Mouse (Mus musculus): ENCODE measurements around the gene Myadml2.

Myadml2 gene

DNA sequence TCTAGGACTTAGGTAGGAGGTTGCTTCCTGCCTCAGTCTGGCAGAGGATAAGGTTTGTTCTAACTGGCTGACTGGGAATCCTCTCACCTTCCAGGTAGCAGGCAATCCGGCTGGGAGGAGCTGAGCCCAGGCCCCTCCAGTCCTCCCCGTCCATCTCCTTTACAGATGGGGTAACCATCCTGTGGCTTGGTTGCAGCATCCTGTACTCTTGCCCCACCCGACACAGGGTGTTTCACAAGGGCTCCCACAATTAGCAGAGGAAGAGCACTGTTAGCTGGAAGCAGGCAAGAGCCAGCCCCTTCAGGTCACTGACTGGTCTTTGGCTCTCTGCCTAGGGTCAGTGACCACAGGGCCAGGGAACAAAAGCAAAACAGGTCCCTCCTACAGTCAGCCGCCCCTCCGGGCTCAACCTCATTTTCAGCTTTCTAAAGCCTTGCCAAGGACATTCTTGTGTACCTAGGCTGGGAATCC lies 17.5 kb downstream of the Myadml2 start:
- no peak for DNase-seq (ENCODE audit: low read depth, low spot score)

DNA sequence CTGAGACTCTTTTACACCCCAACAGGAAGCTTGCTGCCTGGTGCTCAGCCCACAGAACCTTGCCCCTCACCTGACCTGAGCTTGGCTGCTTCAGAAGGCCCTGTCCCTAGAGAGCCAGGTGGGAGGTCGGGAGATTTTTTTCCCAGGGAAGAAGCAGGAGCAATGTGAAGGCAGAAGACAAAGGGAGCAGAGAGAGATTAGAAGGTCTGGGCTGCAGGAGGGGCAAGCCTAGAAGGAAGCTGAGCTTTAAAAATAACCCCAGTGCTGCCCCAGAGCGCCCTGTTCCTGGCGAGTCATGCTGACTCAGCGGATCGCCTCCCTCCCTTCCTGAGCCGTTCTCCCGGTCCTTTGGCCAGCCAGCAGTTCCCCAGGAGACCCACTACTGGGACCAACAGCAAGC lies 18.0 kb downstream of the Myadml2 start:
- DNase-seq (ENCODE audit: low read depth, low spot score), result peak; percentile 59

DNA sequence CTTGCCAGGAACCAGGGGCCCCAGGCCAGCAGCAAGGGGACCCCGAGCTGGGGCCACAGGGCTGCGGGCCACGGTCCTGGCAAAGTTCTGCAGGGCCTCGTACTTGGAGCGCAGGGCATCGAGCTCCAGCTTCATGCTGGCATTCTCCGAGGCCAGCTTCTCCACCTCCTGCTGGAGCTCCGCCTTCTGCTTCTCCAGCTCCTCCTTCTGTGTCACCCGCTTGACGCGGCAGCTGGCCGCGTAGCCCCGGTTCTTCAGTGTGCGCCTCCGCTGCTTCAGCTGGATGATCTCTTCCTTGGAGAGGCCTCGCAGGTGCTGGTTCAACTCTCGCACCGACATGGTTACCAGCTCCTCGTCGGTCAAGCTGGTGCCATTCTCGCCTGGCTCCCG lies 18.6 kb downstream of the Myadml2 start:
- DNase-seq (ENCODE audit: low read depth, low spot score), result peak; percentile 67

GRCm38 (mm10) chr11:120628601-120629340 lies 19.2 kb downstream of the Myadml2 start:
- DNase-seq (ENCODE audit: low read depth, low spot score), result no peak

- peak; percentile 37 for DNase-seq (ENCODE audit: low read depth, low spot score)
These were observed 20.3 kb downstream of the Myadml2 start for GRCm38 (mm10) chr11:120627468-120628300.

- DNase-seq (ENCODE audit: low read depth, low spot score), result no peak
These were observed 21.0 kb downstream of the Myadml2 start for GRCm38 (mm10) chr11:120626785-120627467.

DNA sequence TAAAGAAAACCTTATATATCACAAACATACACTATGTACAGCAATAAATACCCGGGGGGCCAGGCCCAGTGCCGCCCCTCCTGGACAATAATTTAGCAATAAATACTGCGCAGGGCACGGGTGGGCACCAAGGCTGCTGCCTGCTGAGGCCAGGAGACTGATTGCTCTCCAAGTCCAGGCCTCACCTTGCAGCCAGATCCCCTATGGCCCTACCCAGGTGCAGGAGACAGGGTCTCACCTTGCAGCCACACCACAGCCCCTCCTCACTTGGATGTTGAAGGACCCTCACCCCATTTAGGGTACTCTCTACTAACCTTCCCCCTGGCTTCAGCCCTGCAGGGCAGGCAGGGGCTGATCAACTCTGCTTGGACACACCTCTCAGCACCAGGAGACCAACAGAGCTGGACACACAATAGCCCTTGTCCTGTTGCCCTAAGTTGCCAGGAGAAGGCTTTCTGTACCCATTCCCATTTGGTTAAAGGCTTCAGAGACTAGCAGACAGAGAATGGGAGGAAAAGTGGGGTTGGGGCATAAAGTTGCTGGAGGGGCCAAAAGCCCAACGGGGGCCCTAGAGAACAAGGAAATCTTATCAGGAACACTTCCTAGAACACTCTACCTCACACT lies 22.7 kb downstream of the Myadml2 start, which contains the start of gene Sirt7:
Gene Sirt7 (minus strand): TSS at position 89 of the 624 bp plus-strand sequence.
- DNase-seq (ENCODE audit: low read depth, low spot score), result no peak

- peak; percentile 94 for DNase-seq (ENCODE audit: low read depth, low spot score)
These were observed 23.3 kb downstream of the Myadml2 start for GRCm38 (mm10) chr11:120624680-120625111.

DNA sequence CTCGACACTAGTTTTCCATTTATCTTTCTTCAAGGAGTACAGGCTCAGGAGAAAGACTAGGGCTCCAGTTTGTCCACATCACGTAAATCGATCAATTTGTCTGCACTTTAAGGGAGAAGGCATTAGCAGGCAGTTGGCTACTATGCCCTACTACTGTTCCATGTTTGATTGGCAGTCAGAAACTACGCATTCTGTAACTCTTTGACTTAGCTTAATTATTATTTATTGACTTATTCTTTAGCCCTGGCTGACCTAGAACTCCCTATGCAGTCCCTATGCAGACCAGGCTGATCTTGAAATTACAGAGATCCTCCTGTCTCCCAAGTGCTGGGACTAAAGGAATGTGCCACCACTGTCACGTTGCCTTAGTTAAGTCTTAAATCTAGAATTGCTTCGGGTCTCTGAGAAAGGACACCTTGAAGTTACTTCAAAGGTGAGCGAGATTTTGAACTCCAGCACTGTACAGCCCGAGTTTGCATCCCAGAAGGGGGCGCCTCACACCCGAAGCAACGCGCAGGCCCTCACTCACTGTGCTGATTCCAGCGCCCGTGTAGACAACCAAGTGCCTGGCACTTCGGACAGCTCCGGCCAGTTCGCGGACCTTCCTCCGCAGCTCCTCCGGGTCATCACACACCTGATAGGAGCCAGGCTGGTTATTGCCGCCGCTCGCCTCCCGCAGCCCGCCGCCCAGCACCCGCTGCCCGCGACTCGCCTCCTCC lies 23.8 kb downstream of the Myadml2 start:
- peak; percentile 85 for DNase-seq (ENCODE audit: low read depth, low spot score)

GRCm38 (mm10) chr11:120622805-120623204 lies 25.2 kb downstream of the Myadml2 start:
- no peak for DNase-seq (ENCODE audit: low read depth, low spot score)

DNA sequence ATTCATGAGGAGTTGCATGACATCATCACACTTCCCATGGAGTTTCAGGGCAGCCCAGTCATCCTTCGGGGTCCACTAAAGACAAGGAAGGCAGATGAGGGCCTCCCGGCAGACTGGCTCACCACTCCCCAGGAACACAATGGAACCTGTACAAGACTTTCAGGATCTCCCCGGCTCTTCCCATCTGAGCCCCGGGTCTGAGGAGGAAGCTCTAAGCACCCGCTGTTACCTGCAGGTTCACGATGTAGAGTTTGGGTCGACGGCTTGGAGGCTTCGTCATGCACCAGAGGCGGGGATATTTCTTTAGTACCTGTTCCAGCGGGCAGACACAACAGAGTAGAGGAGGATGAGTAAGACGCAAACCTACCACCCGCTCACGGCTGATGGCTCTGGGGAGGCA lies 27.8 kb downstream of the Myadml2 start:
- no peak for DNase-seq (ENCODE audit: low read depth, low spot score)

DNA sequence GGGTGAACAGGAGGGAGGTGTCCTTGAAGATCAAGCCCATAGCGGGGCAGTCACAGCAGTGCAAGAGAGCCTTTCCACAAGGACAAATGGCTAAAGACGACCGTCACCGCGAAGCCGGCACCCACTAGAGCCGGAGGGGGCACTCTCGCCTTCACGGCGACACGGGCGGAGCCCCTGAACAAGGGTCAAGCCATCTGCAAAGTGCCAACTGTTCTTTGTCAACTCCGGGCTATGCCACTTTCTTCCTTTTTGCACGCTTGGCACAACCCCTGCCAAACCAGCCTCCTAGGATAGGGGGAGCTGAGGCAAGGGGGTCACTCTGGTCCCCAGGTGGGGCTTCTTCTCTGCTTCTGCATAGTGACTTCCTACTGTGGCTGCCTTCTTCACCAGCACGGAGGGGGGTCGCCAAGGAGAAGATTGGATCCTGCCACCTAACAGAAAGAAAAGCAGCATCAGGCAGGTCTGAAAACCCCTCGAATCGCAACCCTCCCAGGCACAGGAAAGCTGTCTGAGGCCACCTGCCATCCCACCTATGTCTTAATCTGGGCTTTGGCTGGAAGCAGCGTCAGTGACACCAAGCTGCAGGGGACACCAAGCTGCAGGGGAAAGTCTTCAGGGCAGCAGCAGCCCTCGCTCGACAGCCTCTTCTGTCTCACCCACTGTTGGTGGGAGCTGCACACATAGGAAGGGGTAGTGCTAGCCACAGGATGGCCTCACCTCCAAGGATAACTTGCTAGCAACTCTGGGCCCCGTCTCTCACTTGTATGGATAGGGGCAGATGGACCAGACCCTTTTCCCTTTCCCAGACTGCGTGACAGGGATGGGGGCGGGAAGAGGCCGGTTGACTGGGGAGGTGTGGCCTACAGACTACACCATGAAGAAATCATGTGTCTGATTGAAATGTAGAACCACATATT lies 29.1 kb downstream of the Myadml2 start:
- no peak for DNase-seq (ENCODE audit: low read depth, low spot score)

- DNase-seq (ENCODE audit: low read depth, low spot score), result peak; percentile 98
These were observed 30.3 kb downstream of the Myadml2 start, which contains the start of gene Pcyt2 for GRCm38 (mm10) chr11:120617519-120618112. Gene Pcyt2, minus strand, starts transcription at chr11:120617936.

DNA sequence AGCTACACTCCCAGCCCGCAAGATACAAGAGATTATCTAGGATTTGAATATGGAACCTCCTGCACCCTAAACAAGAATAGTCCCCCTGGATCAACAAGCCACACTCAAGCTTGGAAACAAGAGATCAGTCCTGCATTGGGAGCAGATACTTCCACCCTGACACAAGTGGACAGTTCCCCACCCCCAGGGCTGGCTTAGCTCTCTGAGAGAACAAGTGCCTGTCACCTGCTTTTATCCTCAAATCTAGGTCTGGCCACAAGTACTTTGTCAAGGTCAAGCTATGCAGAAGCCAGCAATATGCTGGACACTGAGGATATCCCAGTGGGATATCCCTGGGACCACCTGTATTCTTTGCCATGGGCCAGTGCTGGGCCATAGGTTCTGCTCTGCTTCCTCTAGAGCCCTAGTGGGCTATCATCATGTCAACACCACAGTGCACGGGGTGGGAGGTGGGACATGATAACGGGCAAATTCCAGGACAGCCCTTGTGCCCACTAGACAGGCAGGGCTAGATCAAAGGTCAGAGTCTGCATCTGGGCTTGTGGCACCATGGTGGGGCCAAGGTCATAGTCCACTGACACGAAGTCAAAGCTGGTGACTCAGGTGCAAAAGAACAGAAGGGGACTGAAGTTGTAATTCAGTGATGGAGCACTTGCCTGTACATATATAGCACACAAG lies 31.2 kb downstream of the Myadml2 start:
- DNase-seq (ENCODE audit: low read depth, low spot score), result no peak

DNA sequence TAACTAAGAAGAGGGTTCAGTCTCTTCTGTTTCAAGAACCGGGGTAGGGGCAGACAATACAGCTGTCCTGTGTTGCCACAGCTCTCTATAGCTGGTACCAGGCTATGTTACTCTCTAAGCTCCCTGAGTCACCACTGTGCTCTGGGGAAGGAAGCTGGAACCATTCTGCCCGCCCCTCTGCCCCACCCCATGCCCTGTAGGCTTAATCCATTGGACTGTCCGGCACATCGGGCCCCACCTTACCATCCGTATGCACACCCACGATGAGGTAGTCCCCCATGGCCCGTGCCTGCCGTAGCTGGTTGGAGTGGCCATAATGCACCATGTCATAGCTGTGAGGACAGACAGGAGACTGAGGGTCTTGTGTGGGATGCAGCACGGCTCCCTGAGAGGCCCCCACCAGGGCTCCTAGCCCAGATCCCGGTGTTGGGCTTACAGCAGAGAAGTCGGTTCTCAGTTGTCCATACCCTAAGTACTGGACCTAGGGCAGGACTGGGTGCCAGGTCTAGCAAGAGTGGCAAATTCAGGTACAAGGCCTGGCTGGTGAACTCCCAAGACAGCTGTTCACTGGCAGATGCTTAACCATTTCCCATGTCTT lies 32.3 kb downstream of the Myadml2 start:
- no peak for DNase-seq (ENCODE audit: low read depth, low spot score)

GRCm38 (mm10) chr11:120615167-120615566 lies 32.8 kb downstream of the Myadml2 start:
- no peak for DNase-seq (ENCODE audit: low read depth, low spot score)

GRCm38 (mm10) chr11:120613976-120614375 lies 34.0 kb downstream of the Myadml2 start:
- no peak for DNase-seq (ENCODE audit: low read depth, low spot score)

DNA sequence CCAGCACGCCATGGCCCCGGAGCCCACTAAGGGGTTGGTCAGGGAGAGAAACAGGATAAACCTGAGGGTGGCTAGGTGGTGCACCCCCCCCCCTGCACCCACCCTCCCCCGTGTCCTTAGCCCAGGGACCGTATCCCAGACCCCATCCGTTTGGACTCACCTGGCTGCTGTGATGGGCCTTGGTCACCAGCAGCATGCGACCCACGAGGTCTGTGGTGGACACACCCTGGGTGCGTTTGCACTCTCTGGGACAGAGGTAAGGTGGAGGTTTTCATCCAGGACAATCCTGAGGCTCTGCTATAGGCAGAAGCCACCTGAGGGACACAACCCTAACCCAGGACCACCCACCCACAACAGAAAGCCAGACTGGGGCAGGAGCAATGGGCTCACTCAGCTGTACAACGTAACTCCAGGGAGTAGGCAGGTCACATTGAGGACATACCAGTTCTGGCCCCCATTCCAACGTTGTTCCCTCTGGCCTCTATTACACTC lies 34.4 kb downstream of the Myadml2 start:
- DNase-seq (ENCODE audit: low read depth, low spot score), result no peak

Data from ZHBTc4 (cell line).